Mouse (Mus musculus): ENCODE measurements around the gene Tmem59l.

Gene Tmem59l

DNA sequence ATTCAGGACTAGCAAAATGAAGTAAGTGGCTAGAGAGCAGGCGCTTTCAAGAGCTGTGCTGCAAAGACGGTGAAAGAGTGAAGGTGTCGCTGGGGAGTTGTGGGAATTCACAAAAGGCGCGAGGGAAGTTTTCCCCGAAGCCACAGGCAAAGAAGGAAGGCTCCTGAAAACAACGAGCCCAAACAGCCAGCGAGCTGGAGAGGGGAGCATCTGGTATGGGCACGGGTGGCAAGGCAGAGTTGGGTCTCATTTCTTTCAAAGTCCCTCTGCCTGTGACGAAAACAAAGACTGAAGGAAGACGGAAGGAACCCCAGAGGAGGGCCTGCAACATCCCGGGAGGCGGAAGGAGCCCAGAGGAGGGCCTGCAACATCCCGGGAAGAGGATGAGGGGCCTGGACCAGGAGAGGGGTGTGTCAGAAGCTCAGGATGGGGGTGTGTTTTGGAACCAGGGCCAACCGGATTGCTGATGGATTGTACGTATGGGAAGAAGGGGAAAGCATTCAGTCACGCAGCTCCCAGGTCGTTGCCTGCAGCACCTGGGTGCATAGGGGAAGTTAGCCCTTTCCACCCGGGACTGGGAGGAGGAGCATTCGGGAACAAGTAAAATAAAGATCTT is 3.8 kb upstream of the Tmem59l start:
- in situ Hi-C loops (cut with MboI; ENCODE audit: unreplicated experiment in 2 of 2): no loop called here

DNA sequence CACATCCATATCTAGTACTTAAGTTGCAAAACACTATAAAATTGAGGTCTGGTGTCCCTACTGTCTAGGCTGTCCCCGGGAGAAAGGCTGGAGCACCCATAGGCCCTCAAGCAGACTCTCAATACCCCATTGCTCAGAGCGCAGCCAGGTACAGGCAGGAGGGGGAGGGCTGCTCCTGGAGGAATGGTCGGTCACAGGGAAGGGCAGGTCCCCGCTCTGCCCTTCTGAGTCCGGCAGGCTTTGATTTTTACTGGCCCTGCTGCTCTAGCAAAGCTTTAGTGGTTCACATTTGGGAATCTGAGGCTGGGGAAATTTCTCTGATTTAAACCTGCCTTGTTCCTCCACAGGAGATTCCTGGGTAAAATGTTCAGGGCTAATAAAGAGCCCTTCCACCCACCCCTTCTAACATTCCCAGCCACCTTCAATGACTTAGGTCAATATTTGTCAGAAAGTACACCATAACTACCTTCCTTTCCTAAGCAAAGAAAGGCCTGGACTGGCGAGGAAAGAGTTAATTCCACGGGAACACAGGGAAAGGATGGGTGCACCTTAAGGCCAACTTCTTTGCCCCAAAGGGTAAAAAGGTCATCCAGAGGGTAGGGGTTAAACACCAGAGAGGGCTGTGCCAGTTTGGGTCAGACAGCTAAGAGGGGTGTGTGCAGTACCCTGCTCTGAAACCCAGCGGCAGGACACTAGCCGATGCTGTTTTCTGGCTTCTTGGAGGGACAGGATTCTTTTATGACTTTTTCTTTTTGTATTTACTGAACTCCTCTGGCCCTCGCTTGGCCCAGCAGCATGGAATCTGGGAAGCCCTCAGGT is 3.1 kb upstream of the Tmem59l start:
- in situ Hi-C loops (cut with MboI; ENCODE audit: unreplicated experiment in 2 of 2): no loop called here

DNA sequence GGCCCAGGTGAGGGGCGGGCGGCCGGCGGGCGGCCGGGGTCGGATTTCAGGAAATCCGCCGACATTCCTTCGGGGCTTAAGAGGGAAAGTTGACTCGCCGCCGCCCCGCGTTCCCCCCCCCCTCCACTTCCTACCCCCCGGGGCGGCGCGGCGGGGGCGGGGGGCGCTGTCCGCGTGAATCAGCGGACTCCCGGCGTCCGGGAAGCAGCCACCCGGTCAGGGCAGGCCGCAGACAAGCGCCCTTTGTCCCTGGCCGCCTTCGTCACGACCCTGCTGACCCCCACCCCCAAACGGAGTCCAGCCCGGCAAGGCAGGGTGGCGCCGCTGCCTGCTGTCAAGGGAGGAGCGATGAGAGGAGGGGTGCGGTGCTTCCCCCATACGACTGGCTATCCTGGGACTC is 2.4 kb upstream of the Tmem59l start:
- in situ Hi-C loops (cut with MboI; ENCODE audit: unreplicated experiment in 2 of 2): no loop called here

DNA sequence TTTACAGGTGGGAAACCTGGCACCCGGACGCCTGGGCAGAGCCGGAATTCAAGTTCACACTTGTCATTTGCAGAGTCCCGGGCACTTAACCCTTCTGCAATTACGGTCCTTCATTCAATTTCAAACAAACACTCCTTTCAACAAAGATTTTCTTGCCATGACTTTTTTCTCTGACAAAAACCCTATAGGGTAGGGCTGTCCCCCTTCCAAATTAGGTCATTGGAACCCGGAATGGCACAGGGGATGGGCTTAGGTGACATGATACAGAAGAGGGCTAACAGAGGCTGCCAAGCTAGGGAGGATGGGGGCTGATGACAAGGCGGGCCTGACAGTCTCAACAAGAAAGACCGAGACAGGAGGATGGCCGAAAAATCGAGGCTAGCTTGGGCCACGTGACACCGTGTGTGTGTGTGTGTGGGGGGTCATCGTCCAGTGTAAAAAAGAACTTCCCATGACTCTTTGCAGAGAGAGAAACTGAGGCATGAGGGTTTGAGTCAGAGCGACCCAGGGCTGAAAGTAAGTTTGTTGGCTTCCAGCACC is 1.8 kb upstream of the Tmem59l start:
- in situ Hi-C loops (cut with MboI; ENCODE audit: unreplicated experiment in 2 of 2): no loop called here

DNA sequence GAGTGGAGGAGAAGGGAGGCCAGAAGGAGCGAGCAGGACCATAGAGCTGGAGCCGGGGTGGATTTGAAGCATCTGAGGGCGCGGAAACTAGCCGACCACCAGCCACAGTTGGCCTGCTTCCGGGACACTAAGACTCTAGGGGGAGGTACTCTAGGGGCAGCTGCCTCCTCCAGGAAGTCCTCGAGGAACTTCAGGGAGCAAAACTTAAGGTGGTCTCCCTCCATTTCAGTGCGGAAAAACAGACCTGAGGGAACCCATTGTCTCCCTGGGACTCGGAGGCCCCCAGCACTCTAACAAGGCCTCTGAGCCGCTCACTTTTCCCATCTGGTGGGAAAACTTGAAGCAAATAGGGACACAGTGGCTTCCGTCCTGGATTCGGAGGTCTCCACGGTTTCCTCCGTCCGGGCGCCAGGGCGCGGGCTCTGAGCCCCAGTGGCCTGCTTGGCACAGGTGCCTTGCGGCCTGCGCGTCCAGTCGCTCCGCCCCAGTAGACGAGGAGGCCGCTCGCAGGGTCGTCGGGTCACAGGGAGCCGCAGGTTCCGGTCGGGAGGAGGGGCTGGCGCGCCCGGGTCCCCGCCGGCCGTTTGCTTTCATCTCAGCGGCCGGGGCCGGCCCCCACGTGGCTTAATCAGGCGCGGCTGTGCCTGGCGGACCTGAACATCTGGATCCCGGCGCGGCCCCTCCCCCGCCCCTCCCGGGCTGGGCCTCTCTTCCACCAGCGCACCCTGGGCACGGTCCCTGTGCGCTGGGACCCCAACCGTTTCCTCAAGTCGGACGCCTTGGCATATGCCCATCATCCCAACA is 1.0 kb upstream of the Tmem59l start:
- in situ Hi-C loops (cut with MboI; ENCODE audit: unreplicated experiment in 2 of 2): no loop called here

DNA sequence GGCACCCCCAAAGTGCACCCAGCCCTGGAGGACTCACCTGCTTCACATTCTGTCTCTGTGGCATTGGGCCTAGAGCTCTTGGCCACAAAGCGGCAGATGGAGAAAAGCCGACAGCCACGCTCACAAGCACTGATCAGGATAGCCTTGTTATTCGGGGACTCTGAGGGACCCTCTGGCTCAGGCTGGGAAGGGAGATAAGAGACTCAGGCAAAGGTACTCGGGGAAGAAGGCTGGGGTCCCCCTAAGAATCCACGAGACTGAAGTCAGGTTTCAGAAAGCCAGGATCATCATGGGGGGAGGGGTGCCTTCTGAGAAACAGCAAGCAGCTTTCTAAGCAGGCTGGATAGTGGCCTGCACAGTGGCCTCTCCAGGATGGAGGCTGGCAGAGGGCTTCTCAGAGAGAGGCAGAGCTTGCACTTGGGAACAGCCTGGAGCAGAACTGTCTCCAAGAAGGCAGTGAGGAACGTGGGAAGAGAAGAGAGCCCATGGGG is 922 bp downstream of the Tmem59l start:
- in situ Hi-C loops (cut with MboI; ENCODE audit: unreplicated experiment in 2 of 2): no loop called here

DNA sequence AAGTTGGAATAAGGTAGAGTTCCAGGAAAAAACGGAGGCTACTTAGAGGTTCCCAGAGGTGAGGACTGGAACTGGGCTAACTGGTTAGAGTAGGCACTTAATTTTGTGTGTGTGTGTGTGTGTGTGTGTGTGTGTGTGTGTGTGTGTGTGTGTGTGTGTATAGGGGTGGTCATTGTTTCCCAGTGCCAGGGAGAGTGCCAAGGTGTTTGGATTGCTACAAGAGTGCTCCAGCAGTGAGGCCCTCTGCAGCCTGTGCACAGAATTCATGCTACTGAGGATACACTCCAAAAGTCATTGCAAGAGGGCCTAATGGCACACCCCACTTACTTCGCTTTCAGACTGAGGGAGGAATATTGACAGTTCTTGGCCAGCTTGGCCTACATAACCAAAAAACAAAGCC is 4.2 kb downstream of the Tmem59l start:
- in situ Hi-C loops (cut with MboI; ENCODE audit: unreplicated experiment in 2 of 2): no loop called here

DNA sequence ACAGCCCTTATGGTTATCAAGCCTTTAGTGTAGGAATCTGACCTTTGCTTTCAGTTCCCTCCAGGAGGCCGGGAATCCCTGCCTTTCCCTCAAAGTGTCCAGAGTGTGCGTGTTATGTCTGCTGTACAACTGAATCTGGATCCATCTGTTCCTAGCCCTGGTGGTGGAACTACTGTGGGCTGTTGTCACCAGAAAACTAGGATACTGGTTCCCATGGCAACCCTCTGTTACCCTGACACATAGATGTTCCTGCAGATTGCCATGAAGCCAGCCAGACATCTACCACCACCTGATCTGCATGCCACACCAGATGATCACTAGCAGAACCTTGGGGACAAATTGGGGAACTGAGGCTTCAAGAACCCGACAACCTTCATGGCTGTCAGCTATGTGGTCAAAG is 5.2 kb downstream of the Tmem59l start:
- in situ Hi-C loops (cut with MboI; ENCODE audit: unreplicated experiment in 2 of 2): no loop called here

DNA sequence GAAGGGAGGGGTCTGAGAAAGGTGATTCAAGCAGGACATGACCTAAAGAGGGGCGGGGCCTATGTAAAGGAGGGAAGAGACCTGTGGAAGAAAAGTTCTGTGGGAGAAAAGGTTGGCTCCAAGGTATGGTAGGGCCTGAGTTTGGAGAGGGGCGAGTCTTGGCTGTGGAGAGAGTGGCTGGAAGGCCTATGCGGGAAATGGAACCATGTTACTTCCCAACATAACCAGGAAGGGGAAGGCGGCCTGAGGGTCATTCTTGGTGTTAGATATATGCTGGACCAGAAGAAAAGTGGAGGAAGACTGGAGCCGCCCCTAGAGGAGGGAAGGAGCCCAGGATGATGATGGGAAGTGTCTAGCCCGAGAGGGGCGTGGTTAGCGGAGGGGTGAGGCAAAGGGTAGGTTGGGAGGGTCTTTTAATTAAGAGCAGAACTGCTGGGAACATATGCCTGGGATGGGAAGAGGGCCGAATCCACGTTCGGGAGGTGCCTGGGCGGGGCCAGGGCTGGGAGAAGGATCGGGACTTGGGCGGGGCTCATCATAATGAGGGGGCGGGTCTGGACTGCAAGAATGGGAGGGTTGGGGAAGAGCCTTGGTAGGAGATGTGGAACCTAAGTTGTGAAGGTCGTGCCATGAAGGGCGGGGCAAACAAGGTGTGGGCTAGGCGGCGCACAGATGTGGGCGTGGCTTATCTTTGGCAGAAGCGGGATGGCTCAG is 9.7 kb downstream of the Tmem59l start:
- in situ Hi-C loops (cut with MboI; ENCODE audit: unreplicated experiment in 2 of 2): no loop called here

DNA sequence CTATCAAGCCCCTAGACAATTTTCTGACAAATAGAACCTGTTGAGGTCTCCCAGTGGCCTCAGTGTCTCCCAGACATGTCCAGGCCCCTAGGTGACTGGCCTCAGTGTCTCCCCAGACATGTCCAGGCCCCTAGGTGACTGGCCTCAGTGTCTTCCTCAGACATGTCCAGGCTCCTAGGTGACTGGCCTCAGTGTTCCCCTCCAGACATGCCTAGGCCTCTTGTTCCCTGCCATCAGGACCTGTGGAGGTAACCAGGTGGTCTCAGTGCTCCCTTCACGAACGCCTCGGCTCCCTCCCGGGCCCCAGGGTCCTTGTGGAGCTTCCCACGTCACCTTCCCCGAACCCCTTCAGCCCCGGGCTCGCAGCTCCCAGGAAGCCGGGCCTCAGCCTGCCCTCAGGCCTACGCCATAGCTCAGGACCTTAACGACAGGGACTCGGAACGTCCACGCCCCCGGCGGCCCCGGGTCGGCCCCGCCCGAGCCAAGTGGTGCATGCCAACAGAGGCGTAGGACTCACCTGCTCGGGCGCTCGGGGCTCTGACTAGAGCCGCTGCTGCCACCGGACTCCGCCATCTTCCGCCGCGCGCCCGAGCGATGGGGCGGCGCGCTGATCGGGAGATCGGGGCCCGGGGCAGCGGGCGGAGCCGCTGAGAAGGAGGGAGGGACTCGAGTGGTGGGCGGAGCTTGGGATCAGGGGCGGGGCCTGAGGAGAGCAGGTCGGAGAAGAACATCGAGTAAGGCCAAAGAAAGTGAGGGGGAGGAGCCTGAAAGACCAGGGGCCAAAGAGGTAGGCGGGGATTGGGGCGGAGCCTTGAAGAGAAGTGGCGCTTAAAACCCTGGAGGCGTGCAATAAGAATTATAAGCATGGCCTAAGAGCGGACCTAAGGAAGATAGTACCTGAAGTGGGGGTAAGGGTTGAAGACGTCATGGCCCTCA is 10.6 kb downstream of the Tmem59l start, which contains the start of gene Klhl26:
Klhl26 (minus strand) TSS at position 636 of the 936 bp plus-strand sequence.
- in situ Hi-C loops (cut with MboI; ENCODE audit: unreplicated experiment in 2 of 2): no loop called here

DNA sequence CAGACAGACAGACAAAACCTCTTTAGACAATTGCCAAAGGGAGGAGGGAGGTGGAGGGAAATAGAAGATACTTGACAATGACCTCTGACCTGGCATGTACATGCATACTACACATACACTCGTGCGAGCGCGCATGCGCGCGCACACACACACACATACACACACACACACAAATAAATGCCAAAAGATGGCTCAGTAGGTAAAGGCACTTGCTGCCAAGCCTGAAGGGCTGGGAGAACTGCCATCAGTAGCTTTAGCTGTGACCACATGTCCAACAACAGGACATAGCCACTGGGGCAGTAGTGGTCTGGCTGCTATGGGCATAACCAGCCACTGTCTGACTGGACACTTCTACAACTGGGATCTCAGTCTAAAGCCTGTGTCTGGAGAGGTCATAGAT is 15.3 kb downstream of the Tmem59l start:
- in situ Hi-C loops (cut with MboI; ENCODE audit: unreplicated experiment in 2 of 2): no loop called here

DNA sequence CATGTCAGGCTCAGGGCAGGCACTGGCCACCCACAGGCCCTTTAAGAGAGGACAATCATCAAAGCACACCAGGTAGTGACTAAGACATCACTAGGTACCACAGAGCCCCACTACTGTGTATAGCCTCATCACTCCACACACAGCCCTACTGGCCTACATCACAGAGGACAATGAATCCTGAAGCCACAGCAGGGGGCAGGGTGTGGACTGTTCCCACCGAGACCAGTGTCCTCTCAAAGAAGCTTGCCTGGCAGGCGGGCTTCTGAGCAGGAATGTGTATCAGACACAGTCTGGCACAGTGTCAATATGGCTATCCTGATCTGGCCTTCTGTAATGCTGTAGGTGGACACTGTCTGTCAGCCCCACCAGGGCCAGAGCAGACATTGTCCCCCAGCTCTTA is 17.2 kb downstream of the Tmem59l start:
- in situ Hi-C loops (cut with MboI; ENCODE audit: unreplicated experiment in 2 of 2): no loop called here

DNA sequence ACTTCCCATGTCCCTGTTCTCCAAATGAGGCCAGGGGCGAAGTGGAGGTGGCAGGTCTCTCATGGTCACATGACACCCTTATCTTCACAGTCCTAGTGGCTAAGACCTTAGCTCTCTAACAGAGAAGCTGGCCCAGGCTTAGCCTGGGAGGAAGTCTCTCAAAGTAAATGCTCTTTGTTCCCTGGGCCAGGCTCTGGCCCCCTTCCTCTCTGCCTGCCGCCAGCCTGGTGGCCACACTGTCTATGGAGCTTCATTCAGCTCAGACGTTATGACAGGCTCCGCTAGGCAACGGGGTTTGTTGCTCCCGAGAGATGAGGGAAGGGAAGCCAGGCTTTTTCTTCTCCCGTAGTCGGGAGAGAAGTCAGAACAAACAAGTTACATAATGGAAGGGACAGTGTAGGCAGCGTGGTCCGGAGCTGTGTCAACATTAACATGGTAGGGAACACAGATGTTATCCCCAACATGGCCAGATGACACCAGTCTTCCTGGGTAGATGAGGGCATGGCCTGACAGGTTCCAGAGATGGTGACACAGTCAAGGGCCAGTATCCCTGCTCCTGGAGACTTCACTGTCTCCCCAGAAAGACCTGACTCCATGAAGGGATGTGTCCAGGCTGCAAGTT is 17.8 kb downstream of the Tmem59l start:
- in situ Hi-C loops (cut with MboI; ENCODE audit: unreplicated experiment in 2 of 2): no loop called here

DNA sequence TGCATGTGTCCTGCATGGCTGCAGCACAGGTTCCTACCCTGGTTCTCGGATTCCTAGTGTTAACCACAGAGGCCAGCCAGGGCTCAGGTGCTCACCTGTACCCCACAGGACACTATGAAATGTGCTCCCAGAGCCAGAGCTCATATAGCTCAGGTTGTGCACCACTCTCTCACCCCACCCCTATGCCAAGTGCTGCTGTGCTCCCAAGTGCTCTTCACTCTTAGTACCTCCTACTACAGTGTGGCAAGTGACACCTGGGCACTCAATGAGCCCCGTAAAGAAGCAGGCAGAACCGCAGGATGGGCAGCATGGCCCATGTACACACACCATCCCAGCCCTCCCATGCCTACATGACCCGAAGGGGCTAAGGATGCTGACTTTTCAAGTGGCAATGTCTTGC is 18.4 kb downstream of the Tmem59l start:
- in situ Hi-C loops (cut with MboI; ENCODE audit: unreplicated experiment in 2 of 2): no loop called here

DNA sequence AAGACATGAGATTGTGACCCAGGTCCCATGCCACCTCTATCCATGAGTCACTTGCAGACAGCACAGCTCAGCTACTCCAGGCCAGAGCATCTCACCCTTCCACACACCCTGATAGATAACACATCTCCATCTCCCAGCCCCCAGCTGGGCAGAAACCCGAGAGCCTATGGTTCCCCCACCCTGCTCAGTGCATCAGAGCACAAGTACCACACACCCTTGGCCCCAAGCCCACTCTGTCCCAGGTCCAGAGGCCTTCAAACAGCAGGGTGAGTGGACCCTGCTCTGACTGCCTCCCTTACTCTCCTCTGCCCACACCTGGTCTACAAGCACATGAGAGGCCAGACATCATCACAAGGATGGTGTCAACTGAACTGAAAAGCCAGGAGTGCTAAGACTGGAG is 19.3 kb downstream of the Tmem59l start:
- in situ Hi-C loops (cut with MboI; ENCODE audit: unreplicated experiment in 2 of 2): no loop called here

DNA sequence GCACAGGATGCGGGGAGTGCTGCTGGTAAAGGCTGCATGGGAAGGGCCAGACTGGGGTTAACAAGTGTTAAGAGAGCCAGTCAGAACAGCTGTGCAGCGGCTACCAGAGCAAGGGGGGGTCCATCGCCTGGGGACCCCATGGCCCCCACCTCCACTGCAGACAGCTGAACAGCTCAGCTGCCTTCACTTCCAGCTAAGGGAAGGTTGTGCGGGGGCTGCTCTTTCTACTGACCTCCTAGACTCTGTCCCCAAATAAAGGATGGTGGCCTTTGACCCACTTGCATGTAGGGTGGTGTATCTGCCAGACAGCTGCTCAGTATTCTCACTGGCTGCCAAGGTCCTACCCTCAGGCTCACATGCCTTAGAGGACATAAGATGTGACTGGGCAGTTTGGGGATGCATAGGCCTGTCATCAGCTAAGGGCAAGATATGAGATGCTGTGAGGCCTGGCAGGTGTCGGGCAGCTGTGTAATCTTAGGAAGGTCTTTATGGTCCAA is 19.9 kb downstream of the Tmem59l start:
- in situ Hi-C loops (cut with MboI; ENCODE audit: unreplicated experiment in 2 of 2): no loop called here

DNA sequence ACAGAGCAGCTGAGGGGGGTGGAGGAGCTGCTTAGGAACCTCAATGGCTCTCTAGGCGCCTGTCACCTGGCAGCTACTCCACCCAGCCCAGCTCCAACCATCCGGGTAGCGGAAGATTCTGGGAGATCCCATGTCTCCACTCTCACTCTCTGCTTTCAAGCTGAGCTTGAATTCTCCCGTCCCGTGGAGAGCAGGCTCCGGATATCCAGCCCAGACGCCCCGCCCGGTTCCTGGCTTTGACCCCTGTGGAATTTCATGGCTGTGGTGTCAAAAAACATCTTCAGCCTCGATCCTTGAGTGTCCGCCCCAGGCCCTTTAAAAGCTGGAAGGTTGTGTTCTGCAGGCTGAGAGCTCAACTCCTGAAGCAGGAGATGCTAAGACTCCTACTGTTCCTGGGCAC is 20.4 kb downstream of the Tmem59l start:
- in situ Hi-C loops (cut with MboI; ENCODE audit: unreplicated experiment in 2 of 2): no loop called here

DNA sequence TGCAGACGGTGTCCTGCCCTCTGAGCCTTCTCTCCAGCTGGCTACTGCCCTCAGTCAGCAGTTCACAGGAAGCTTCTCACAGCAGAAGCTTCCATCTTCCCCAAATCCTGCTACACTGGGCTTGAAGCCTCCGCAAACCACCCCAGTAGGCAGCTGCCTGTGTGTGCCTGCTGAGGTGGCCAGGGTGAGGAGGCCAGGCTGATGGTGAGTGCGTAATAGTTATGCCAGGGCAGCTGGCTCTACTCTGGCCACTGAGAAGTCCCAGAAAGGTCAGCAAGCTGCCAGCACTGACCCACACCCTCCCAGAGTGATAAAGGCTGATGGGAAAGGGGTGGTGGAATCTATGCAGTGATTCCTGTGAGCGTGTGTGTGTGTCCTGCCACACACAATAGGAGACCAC is 20.9 kb downstream of the Tmem59l start:
- in situ Hi-C loops (cut with MboI; ENCODE audit: unreplicated experiment in 2 of 2): no loop called here

DNA sequence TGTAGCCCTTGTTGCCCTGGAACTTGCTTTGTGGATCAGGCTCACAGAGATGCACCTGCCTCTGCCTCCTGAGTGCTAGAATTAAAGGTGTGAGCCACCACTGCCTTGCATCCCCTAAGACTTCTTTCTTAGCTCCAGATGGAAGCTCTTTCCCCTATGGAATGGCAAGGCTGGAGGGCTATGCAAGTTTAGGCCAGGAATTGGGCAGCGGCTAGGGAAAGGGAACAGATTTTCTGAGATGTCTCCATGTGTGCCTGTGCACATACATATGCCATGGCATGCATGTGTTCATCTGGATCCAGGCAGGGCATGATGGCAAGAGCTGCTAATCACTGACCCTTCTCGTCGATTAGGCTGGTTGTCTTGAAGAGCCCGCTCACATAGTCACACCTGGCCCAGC is 21.5 kb downstream of the Tmem59l start:
- in situ Hi-C loops (cut with MboI; ENCODE audit: unreplicated experiment in 2 of 2): no loop called here
